Mouse (Mus musculus): Measurements from ENCODE around the gene Gosr1. TPM values are rescaled to one million over a fixed set of nuclear protein-coding genes. Genes with fewer than 3 reads are reported as not detected.
"Not testable (repeated sequence)": the region's sequence is repeated elsewhere in the genome, so short reads cannot be mapped to it uniquely, and the experiment has no call there.

Gosr1 gene
- total and polyA plus RNA-seq, 2 experiments from 2014 or later, result 15.3 to 16.8 TPM

GRCm38 (mm10) chr11:76806026-76806425 lies 42.6 kb upstream of the Gosr1 start:
- ATAC-seq (ENCODE audit: insufficient read depth, low read depth) (no peak), DNase-seq (ENCODE audit: low spot score) (no peak)
- no peak overlapping the region for H3K4me3 ChIP-seq (ENCODE audit: low read depth, low read length)
- H3K36me3 ChIP-seq (replicated peaks; ENCODE audit: control insufficient read depth, insufficient read depth, low read length), result peaks cover 75% of the 10 kb centered on the region
- H3K27me3 ChIP-seq (ENCODE audit: control insufficient read depth, insufficient read depth, low read length), result no peaks in the 10 kb centered on the region
- no peak overlapping the region for H3K27ac ChIP-seq (ENCODE audit: low read depth)
- H3K4me1 ChIP-seq (ENCODE audit: control insufficient read depth, insufficient read depth), result peaks cover 10% of the 10 kb centered on the region
- WGBS, result 83% methylated on average over 4 of the region's 4 CpGs
- H3K9me3 ChIP-seq (replicated peaks; ENCODE audit: control insufficient read depth, low read length), result no peaks in the 10 kb centered on the region
- TF ChIP-seq CTCF (IDR thresholded peaks at IDR 0.05; ENCODE audit: low read depth) (no peak), EP300 (IDR thresholded peaks at IDR 0.05; ENCODE audit: low read depth) (no peak)
- no peak overlapping the region for H3K9ac ChIP-seq (replicated peaks; ENCODE audit: low read depth, low read length)
- no peak overlapping the region for H3K4me2 ChIP-seq (ENCODE audit: low read depth, low read length)

GRCm38 (mm10) chr11:76805072-76805471 lies 41.7 kb upstream of the Gosr1 start:
- WGBS, result 97% methylated on average over 2 of the region's 4 CpGs
- ATAC-seq (ENCODE audit: insufficient read depth, low read depth); H3K4me3 ChIP-seq (ENCODE audit: low read depth, low read length); H3K4me2 ChIP-seq (ENCODE audit: low read depth, low read length); H3K9me3 ChIP-seq (replicated peaks; ENCODE audit: control insufficient read depth, low read length); H3K27ac ChIP-seq (ENCODE audit: low read depth); DNase-seq (ENCODE audit: low spot score); H3K27me3 ChIP-seq (ENCODE audit: control insufficient read depth, insufficient read depth, low read length); H3K4me1 ChIP-seq (ENCODE audit: control insufficient read depth, insufficient read depth); H3K9ac ChIP-seq (replicated peaks; ENCODE audit: low read depth, low read length): not testable (repeated sequence)
- H3K36me3 ChIP-seq (replicated peaks; ENCODE audit: control insufficient read depth, insufficient read depth, low read length), result peaks cover 71% of the 10 kb centered on the region

GRCm38 (mm10) chr11:76803266-76803665 lies 39.9 kb upstream of the Gosr1 start:
- no peak overlapping the region for H3K4me2 ChIP-seq (ENCODE audit: low read depth, low read length)
- H3K27ac ChIP-seq (ENCODE audit: low read depth), result no peak overlapping the region
- no peaks in the 10 kb centered on the region for H3K9me3 ChIP-seq (replicated peaks; ENCODE audit: control insufficient read depth, low read length)
- peaks cover 79% of the 10 kb centered on the region for H3K36me3 ChIP-seq (replicated peaks; ENCODE audit: control insufficient read depth, insufficient read depth, low read length)
- ATAC-seq (ENCODE audit: insufficient read depth, low read depth) (no peak), DNase-seq (ENCODE audit: low spot score) (no peak)
- TF ChIP-seq CTCF (IDR thresholded peaks at IDR 0.05; ENCODE audit: low read depth), result no peak
- H3K27me3 ChIP-seq (ENCODE audit: control insufficient read depth, insufficient read depth, low read length), result no peaks in the 10 kb centered on the region
- H3K9ac ChIP-seq (replicated peaks; ENCODE audit: low read depth, low read length), result no peak overlapping the region
- WGBS, result 93% methylated on average over 3 of the region's 3 CpGs
- H3K4me1 ChIP-seq (ENCODE audit: control insufficient read depth, insufficient read depth), result no peaks in the 10 kb centered on the region
- no peak overlapping the region for H3K4me3 ChIP-seq (ENCODE audit: low read depth, low read length)

DNA sequence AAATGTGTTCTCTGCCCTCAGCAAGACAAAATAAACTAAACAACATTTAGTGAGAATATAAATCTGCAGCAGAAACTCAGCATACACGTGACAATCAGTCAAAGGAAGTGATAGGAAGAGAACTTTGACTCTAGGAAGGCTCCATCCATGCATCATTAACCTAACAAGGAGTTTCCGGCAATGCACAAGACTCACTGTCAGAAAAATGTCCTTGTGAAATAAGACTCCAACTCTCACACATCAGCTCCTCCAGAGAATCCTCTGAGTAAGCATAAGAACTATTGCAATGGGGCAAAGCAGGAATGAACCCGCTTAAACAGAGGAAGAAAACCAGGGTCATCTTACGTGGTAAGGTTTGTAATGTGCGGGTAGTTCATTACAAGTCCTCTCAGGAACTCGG lies 33.9 kb upstream of the Gosr1 start:
- Histone ChIP-seq H3K36me3 (replicated peaks; ENCODE audit: control insufficient read depth, insufficient read depth, low read length) (peaks cover 75% of the 10 kb centered on the region), H3K4me1 (ENCODE audit: control insufficient read depth, insufficient read depth) (no peaks in the 10 kb centered on the region), H3K9ac (replicated peaks; ENCODE audit: low read depth, low read length) (no peak overlapping the region), H3K9me3 (replicated peaks; ENCODE audit: control insufficient read depth, low read length) (no peaks in the 10 kb centered on the region), H3K4me2 (ENCODE audit: low read depth, low read length) (no peak overlapping the region), H3K27ac (ENCODE audit: low read depth) (no peak overlapping the region), H3K4me3 (ENCODE audit: low read depth, low read length) (no peak overlapping the region), H3K27me3 (ENCODE audit: control insufficient read depth, insufficient read depth, low read length) (no peaks in the 10 kb centered on the region)
- ATAC-seq (ENCODE audit: insufficient read depth, low read depth) (no peak), DNase-seq (ENCODE audit: low spot score) (no peak)
- WGBS, result 88% methylated on average over 6 of the region's 6 CpGs
- TF ChIP-seq CTCF (IDR thresholded peaks at IDR 0.05; ENCODE audit: low read depth) (no peak), EP300 (IDR thresholded peaks at IDR 0.05; ENCODE audit: low read depth) (no peak)

- 84% methylated on average over 5 of the region's 5 CpGs for WGBS
- Histone ChIP-seq H3K4me3 (ENCODE audit: low read depth, low read length) (no peak overlapping the region), H3K9ac (replicated peaks; ENCODE audit: low read depth, low read length) (no peak overlapping the region), H3K27me3 (ENCODE audit: control insufficient read depth, insufficient read depth, low read length) (no peaks in the 10 kb centered on the region), H3K9me3 (replicated peaks; ENCODE audit: control insufficient read depth, low read length) (no peaks in the 10 kb centered on the region), H3K36me3 (replicated peaks; ENCODE audit: control insufficient read depth, insufficient read depth, low read length) (peaks cover 76% of the 10 kb centered on the region), H3K4me1 (ENCODE audit: control insufficient read depth, insufficient read depth) (no peaks in the 10 kb centered on the region), H3K4me2 (ENCODE audit: low read depth, low read length) (no peak overlapping the region), H3K27ac (ENCODE audit: low read depth) (no peak overlapping the region)
- DNase-seq (ENCODE audit: low spot score), result no peak
- TF ChIP-seq EP300 (IDR thresholded peaks at IDR 0.05; ENCODE audit: low read depth) (no peak), CTCF (IDR thresholded peaks at IDR 0.05; ENCODE audit: low read depth) (no peak)
- ATAC-seq (ENCODE audit: insufficient read depth, low read depth), result no peak
Observed at GRCm38 (mm10) chr11:76795326-76795725, 31.9 kb upstream of the Gosr1 start.

DNA sequence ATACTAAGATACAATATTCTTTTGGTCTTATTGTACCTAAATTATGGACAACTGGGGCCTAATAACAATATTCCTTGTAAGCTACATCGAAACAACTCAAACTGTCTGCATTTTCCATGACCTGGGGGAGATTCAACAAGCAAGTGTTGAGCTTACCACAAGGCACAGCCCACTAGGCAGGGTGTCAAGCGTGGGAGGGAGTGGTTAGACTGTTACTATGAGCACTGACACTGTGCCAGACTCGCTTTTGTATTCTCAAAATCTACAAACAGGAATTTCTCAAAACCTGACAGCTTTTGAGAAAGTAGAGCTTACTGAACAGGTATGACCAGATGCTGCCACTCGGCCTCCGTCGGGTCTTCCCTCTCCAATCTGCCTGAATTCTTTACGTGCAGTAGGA lies 28.0 kb upstream of the Gosr1 start:
- H3K9ac ChIP-seq (replicated peaks; ENCODE audit: low read depth, low read length), result no peak overlapping the region
- no peak overlapping the region for H3K4me3 ChIP-seq (ENCODE audit: low read depth, low read length)
- no peaks in the 10 kb centered on the region for H3K4me1 ChIP-seq (ENCODE audit: control insufficient read depth, insufficient read depth)
- DNase-seq (ENCODE audit: low spot score) (no peak), ATAC-seq (ENCODE audit: insufficient read depth, low read depth) (no peak)
- TF ChIP-seq CTCF (IDR thresholded peaks at IDR 0.05; ENCODE audit: low read depth) (no peak), EP300 (IDR thresholded peaks at IDR 0.05; ENCODE audit: low read depth) (no peak)
- peaks cover 60% of the 10 kb centered on the region for H3K36me3 ChIP-seq (replicated peaks; ENCODE audit: control insufficient read depth, insufficient read depth, low read length)
- no peaks in the 10 kb centered on the region for H3K9me3 ChIP-seq (replicated peaks; ENCODE audit: control insufficient read depth, low read length)
- no peak overlapping the region for H3K27ac ChIP-seq (ENCODE audit: low read depth)
- 84% methylated on average over 7 of the region's 7 CpGs for WGBS
- H3K27me3 ChIP-seq (ENCODE audit: control insufficient read depth, insufficient read depth, low read length), result no peaks in the 10 kb centered on the region
- no peak overlapping the region for H3K4me2 ChIP-seq (ENCODE audit: low read depth, low read length)
